Mouse (Mus musculus): ENCODE measurements around the gene Rhox3a. TPM values are rescaled to one million over a fixed set of nuclear protein-coding genes. Genes with fewer than 3 reads are reported as not detected.
"Not testable (repeated sequence)": the region's sequence is repeated elsewhere in the genome, so short reads cannot be mapped to it uniquely, and the experiment has no call there.

Gene Rhox3a
- polyA plus RNA-seq (2012), result not detected in 2 replicates

DNA sequence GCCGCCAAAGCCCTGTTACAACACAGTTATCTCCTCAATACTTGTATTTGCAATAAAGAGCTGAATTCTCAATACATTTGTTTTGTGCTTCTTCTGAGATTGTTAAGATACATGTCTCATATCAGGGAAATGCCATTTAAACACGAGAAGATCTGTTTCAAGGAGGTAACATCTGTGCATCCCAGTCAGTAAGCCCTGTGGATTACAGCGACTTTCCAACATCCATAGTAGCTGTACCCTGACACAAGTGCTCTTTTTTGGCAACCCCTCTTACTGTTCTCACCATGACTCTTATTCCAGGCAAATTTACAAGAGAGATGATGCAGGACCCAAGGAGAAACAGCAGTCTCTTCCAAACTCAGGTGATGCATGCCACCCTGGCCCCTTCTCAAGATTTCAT lies at the start of gene Rhox3a:
Gene Rhox3a, plus strand, starts transcription at position 301 of the 400 bp plus-strand sequence.
- not testable (repeated sequence) for TF ChIP-seq GATA1 (IDR thresholded peaks at IDR 0.05; ENCODE audit: low read length)

DNA sequence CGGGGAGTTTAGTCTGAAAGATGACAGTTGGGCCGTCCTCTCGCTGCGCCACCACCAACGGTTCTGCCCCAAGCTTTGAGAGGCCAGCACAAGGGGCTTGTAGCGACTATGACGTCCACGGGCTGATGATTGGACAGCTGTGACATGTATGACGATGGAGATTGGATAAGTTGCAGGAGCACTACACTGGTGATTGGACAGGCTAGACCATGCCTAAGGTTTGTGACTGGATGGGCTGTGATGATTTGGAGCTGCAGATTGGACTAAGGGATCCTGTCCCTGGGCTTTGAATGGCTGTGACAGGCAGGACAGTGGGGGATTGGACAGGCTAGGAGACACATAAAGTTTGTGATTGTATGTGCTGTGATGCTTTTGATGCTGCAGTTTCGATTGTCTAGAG lies 38.8 kb upstream of the Rhox3a start, which contains the start of gene Gm9:
Gene Gm9, minus strand, starts transcription at position 101 of the 400 bp plus-strand sequence.
- TF ChIP-seq GATA1 (IDR thresholded peaks at IDR 0.05; ENCODE audit: low read length), result no peak

DNA sequence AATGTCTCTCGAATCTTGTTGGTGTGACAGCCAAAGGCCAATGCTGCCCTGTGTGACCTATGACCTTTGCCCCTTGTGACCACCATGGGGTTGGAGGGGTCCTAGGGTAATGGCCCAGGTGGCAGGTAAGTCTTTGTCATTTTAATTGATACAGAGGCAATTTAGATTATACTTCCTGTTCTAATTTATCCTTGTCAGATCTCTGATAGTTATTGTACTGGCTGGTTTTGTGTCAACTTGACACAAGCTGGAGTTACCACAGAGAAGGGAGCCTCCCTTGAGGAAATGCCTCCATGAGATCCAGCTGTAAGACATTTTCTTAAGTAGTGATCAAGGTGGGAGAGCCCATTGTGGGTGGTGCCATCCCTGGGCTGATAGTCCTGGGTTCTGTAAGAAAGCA lies 27.6 kb upstream of the Rhox3a start, which contains the start of gene Rhox1:
Gene Rhox1, minus strand, starts transcription at position 101 of the 400 bp plus-strand sequence.
- not testable (repeated sequence) for TF ChIP-seq GATA1 (IDR thresholded peaks at IDR 0.05; ENCODE audit: low read length)

DNA sequence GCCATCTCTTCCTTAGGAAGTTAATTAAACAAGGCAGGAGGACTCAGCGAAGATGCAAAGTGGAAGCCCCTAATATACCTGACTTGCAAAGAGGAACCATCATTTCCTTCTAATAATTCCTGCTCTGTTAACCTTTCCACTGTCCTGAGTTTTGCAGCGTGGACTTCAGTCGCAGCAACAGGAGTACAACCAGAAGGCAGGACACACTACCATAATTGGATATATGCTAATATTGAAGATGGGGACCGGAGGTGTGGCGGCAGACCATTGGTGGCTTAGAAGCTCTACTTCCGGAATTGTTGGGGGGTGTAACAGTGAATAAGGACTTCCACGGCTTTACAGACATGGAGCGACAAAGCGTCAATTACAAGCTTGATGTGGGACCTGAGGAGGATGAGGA lies 5.0 kb upstream of the Rhox3a start, which contains the start of gene Rhox2a:
Gene Rhox2a, plus strand, starts transcription at position 301 of the 400 bp plus-strand sequence.
- not testable (repeated sequence) for TF ChIP-seq GATA1 (IDR thresholded peaks at IDR 0.05; ENCODE audit: low read length)

DNA sequence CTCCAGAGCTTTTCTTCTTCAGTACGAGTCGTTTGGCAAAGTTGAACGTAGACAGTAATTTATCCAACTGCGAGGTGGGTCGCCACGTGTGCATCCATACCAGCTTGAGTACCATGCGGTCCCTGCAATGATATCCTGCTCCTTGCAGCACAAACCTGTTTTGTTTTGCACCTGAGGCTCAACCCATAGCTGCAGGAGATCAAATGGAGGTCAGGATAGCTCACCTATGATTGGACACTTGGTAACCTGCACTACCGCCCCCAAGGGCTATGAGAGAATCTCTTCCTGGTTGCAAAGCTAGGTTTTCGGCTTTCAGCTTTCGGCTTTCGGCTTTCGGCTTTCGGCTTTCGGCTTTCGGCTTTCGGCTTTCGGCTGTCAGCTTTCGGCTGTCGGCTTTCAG lies 15.3 kb downstream of the Rhox3a start, which contains the start of gene Rhox4a:
Gene Rhox4a, plus strand, starts transcription at position 301 of the 400 bp plus-strand sequence.
- TF ChIP-seq GATA1 (IDR thresholded peaks at IDR 0.05; ENCODE audit: low read length), result not testable (repeated sequence)

Other genes starting within 250 kb of the Rhox3a start
- gene Sowahd, start 201.1 kb upstream of the Rhox3a start, polyA plus RNA-seq (2012), result not detected in 2 replicates
- gene Rpl39, start 164.5 kb upstream of the Rhox3a start, polyA plus RNA-seq (2012), result 162 and 176 TPM in 2 replicates
- 3.6 and 6.3 TPM in 2 replicates for gene Upf3b, start 139.6 kb upstream of the Rhox3a start, polyA plus RNA-seq (2012)
- gene Nkap, start 123.1 kb upstream of the Rhox3a start, polyA plus RNA-seq (2012), result 11.3 and 11.6 TPM in 2 replicates
- not detected in 2 replicates for gene Akap14, start 81.1 kb upstream of the Rhox3a start, polyA plus RNA-seq (2012)
- 188 and 247 TPM in 2 replicates for gene Ndufa1, start 58.8 kb upstream of the Rhox3a start, polyA plus RNA-seq (2012)
- gene Rnf113a1, start 58.7 kb upstream of the Rhox3a start, polyA plus RNA-seq (2012), result 10.8 and 11.2 TPM in 2 replicates
- not detected in 2 replicates for gene Gm9, start 38.9 kb upstream of the Rhox3a start, polyA plus RNA-seq (2012)
- not detected in 2 replicates for gene Rhox1, start 27.7 kb upstream of the Rhox3a start, polyA plus RNA-seq (2012)
- gene Rhox2a, start 4.9 kb upstream of the Rhox3a start, polyA plus RNA-seq (2012), result not detected in 2 replicates
- gene Rhox4a, start 15.4 kb downstream of the Rhox3a start, polyA plus RNA-seq (2012), result not detected in 2 replicates
- gene Rhox3a2, start 130.1 kb downstream of the Rhox3a start, polyA plus RNA-seq (2012), result not detected in 2 replicates
- not detected in 2 replicates for gene Rhox4a2, start 140.9 kb downstream of the Rhox3a start, polyA plus RNA-seq (2012)
- gene Rhox2b, start 162.1 kb downstream of the Rhox3a start, polyA plus RNA-seq (2012), result not detected in 2 replicates
- gene Rhox4b, start 182.6 kb downstream of the Rhox3a start, polyA plus RNA-seq (2012), result not detected in 2 replicates
- not detected in 2 replicates for gene Rhox2c, start 203.8 kb downstream of the Rhox3a start, polyA plus RNA-seq (2012)
- gene Rhox3c, start 208.7 kb downstream of the Rhox3a start, polyA plus RNA-seq (2012), result not detected in 2 replicates
- not detected in 2 replicates for gene Rhox4c, start 230.4 kb downstream of the Rhox3a start, polyA plus RNA-seq (2012)
- 0.12 and 0.18 TPM in 2 replicates for gene Rhox2d, start 243.5 kb downstream of the Rhox3a start, polyA plus RNA-seq (2012)